Mouse (Mus musculus) MEL (cell line): ENCODE measurements around the gene Ripply1.

Source experiments
- CTCF ChIP-seq, 3 experiments: IDR thresholded peaks in 2 of 3; conservative IDR thresholded peaks in 1 of 3; 2 replicates each; pipeline ENCODE4 v1.5.1; 2011 to 2012; ENCODE audit warnings: low read length in 3 of 3, low read depth in 2 of 3, mild to moderate bottlenecking in 2 of 3, improper control_type of control experiment in 1 of 3, inconsistent platforms in 1 of 3, mixed read lengths in 1 of 3, moderate library complexity in 1 of 3; ENCODE audit not compliant: control insufficient read depth in 1 of 3, insufficient read depth in 1 of 3, poor library complexity in 1 of 3, severe bottlenecking in 1 of 3
- EP300 ChIP-seq, 2 experiments: IDR thresholded peaks; 2 replicates each; pipeline ENCODE4 v1.6.1; 2011; ENCODE audit warnings: improper control_type of control experiment in 2 of 2, low read length in 2 of 2, low read depth in 1 of 2, mild to moderate bottlenecking in 1 of 2
- MAFK ChIP-seq: IDR thresholded peaks from 2 replicates; pipeline ENCODE4 v1.6.1; 2011; ENCODE audit warnings: low read depth, mild to moderate bottlenecking, low read length, improper control_type of control experiment, borderline replicate concordance
- MXI1 ChIP-seq: IDR thresholded peaks from 2 replicates; pipeline ENCODE4 v1.6.1; 2011; ENCODE audit warnings: mild to moderate bottlenecking, low read depth, low read length, improper control_type of control experiment
- POLR2A ChIP-seq, 2 experiments: IDR thresholded peaks; 2 replicates each; pipeline ENCODE4 v1.6.1; 2011 to 2012; ENCODE audit warnings: low read length in 2 of 2, mild to moderate bottlenecking in 2 of 2, control low read depth in 1 of 2, improper control_type of control experiment in 1 of 2, low read depth in 1 of 2, moderate library complexity in 1 of 2; ENCODE audit not compliant: control insufficient read depth in 1 of 2, insufficient read depth in 1 of 2, poor library complexity in 1 of 2
- RAD21 ChIP-seq: IDR thresholded peaks from 2 replicates; pipeline ENCODE4 v1.6.1; 2011; ENCODE audit warnings: mild to moderate bottlenecking, low read depth, low read length, improper control_type of control experiment
- RCOR1 ChIP-seq: IDR thresholded peaks from 2 replicates; pipeline ENCODE4 v1.6.1; 2012; ENCODE audit warnings: low read depth, mild to moderate bottlenecking, inconsistent platforms, low read length, improper control_type of control experiment
- SIN3A ChIP-seq: IDR thresholded peaks from 2 replicates; pipeline ENCODE4 v1.6.1; 2012; ENCODE audit warnings: low read length, improper control_type of control experiment, inconsistent platforms
- SMC3 ChIP-seq: IDR thresholded peaks from 2 replicates; pipeline ENCODE4 v1.6.1; 2011; ENCODE audit warnings: low read depth, low read length, improper control_type of control experiment
- ZKSCAN1 ChIP-seq: IDR thresholded peaks from 2 replicates; pipeline ENCODE4 v1.6.1; 2012; ENCODE audit warnings: low read depth, mild to moderate bottlenecking, inconsistent platforms, low read length, improper control_type of control experiment, moderate library complexity
- ZMIZ1 ChIP-seq: IDR thresholded peaks from 2 replicates; pipeline ENCODE4 v1.6.1; 2012; ENCODE audit warnings: low read depth, mild to moderate bottlenecking, inconsistent platforms, low read length, improper control_type of control experiment, moderate library complexity

- TF ChIP-seq EP300 (IDR thresholded peaks at IDR 0.05; ENCODE audit: low read depth in 1 of 2, low read length in 2 of 2) (no peak), CTCF (IDR thresholded peaks at IDR 0.05 in 2 of 3, conservative IDR thresholded peaks at IDR 0.05 in 1 of 3; ENCODE audit: control insufficient read depth in 1 of 3, insufficient read depth in 1 of 3, low read depth in 2 of 3, low read length in 3 of 3, poor library complexity in 1 of 3, severe bottlenecking in 1 of 3) (no peak), ZKSCAN1 (no peak), POLR2A (IDR thresholded peaks at IDR 0.05; ENCODE audit: control insufficient read depth in 1 of 2, insufficient read depth in 1 of 2, low read depth in 1 of 2, low read length in 2 of 2, poor library complexity in 1 of 2) (no peak), MXI1 (no peak), SMC3 (no peak), SIN3A (no peak), MAFK (no peak), RAD21 (no peak), ZMIZ1 (no peak), RCOR1 (no peak)
These were observed 2.8 kb downstream of the Ripply1 start for GRCm38 (mm10) chrX:139779401-139779800.
